Mouse (Mus musculus) 416B (cell line): ENCODE measurements around the gene Large1.

Source experiments
- DNase-seq: peaks from one replicate; pipeline ENCODE4 v3.0.0; 2011; ENCODE audit warnings: low read depth

Large1 gene

DNA sequence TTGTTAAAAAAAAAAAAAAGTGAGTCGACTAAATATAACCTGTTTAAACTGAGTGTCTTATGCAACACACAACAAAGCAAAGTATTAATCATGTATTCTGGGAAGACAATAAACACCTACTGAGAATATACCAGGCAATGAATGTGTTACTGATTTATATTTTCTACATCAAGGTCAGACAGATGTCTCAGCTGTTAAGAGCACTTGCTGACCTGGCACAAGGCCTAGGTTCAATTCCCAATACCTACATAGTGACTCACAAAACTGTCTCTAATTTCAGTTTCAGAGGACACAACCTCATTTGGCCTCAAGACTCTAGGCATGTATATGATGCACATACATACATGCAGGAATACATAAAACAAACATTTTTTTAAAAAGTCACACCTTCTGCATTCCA lies 575.5 kb downstream of the Large1 start:
- DNase-seq, result no peak

DNA sequence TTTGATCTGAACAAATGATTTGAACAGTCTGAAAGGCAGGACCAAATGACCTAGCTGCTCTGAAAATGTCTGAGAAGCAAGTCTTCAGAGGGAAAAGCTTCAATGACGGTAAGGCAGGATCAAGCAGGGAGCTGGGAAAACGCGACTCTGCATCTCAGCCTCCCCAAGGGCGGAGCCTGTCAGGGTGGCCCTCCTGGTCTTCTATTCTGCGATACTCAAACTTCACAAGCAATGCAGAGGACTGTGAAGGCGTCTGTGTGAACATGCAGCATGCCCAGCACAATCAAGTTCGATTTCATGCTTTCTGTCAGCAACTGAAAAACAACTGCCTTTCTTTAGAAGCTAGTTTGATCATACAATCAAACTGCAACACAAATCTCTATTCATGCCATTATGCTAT lies 586.6 kb downstream of the Large1 start:
- no peak for DNase-seq

DNA sequence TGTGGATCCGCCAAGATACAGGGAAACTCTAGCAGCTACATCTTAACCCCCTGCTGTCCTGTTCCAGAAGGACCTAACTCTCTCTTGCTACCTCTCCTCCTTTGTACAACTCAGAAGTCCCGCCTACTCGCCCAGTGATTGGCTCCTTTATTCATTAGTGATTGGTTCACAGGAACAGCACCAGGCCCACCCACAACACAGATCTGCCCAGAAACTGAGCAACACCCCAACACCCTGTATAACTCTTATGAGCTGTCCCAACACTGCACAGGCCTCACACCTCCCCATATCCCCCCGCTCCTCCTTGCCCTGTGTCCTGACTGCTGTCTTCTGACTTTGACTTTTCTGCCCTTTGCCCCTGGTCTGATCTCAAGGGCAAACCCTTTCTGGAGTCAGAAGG lies 587.6 kb downstream of the Large1 start:
- no peak for DNase-seq
